Mouse (Mus musculus) B cell, adult 2 months (primary cell): Measurements from ENCODE around the gene Mtss1l.

ENCODE experiments used
- DNase-seq, 2 experiments: peaks; one replicate each; pipeline ENCODE4 v3.0.0; 2022

The Mtss1l gene

GRCm38 (mm10) chr8:110708429-110708828, 12.8 kb upstream of the Mtss1l start:
- no peak for DNase-seq

- DNase-seq, result no peak
Measured at GRCm38 (mm10) chr8:110710593-110710992, 10.7 kb upstream of the Mtss1l start.

DNA sequence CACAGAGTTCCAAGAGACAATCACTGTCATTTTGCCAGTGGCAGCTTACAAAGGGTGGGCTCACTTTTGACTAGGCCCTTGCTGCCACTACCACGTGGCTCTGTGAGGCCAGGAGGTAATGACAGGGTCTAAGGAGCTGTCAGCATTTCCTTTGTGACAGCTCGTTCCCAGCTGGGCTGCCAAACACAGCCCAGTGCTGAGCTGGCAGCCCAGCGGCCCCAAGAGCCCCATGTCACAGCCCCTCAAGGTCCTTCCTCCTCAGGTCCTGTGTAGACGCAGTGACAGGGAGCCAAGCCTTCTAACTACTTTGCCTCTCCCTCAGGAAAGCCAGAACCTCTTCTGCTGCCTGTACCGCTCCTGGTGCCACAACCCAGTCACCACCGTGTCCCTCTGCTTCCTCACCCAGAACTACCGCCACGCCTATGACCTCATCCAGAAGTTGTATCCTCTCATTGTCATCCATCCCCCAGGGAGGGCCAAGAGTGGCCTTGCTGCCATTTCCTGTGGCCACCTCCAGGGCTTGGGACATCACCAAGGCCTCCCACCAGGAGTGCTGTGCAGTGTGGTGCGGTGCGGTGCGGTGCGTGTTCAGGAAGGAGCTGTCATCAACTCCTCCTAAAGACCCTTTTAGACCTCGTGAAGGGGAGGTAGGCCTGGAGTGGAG, 9.9 kb upstream of the Mtss1l start:
- DNase-seq, result no peak

- no peak for DNase-seq
Measured at GRCm38 (mm10) chr8:110713073-110713472, 8.2 kb upstream of the Mtss1l start.

DNA sequence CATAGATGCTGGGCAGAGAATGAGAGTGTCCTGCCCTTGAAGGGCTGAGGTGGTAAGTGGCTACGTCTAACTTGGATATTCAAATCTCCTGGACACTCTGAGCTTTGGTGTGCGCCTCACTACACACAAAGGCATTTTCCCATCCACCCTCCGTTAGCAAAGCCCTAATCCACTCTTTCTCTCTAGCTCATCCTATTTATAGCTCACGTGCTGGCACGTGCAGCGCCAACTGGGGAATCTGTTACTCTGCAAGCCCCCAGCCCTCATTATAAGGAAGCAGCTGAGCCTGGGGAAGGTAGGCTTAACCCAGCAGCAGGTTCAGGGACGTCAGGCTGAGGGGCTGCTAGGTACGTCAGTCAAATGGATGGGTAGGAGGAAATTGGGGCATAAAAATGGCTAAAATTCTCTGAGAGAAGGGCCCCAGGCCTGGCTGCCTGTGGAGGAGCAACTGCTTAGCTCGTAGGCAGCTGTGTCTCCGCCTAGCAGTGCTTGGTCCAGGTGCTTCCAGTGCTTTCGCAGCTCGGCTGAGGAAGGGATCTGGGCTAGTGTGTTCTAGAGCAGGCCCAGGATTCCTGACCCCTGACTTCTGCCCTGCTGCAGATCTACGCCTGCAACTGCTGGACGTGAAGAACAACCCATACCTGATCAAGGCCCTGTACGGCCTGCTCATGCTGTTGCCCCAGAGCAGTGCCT, 6.3 kb upstream of the Mtss1l start:
- no peak for DNase-seq

DNA sequence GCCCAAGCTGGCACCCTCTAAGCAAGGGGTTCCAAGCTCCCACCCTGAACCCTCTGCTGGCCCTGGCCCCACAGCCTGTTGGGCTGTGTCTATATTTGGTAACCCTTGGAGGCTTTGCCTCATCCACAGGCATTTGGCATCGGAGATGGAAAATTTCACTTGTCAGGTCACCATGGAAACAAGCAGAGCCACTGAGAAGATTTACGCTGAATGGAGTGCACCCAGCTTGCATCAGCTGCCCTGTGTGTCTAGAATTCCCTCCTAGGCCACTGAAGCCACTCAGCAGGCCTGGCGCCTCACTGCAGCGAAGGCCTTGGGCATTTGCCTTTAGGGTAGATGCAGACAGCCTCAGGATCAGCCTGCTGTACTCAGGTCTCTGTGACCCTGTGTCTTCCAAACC, 5.2 kb upstream of the Mtss1l start:
- DNase-seq, result no peak

GRCm38 (mm10) chr8:110717131-110717530, 4.1 kb upstream of the Mtss1l start:
- DNase-seq, result no peak

- no peak for DNase-seq
Measured at GRCm38 (mm10) chr8:110718209-110718968, 2.9 kb upstream of the Mtss1l start.

GRCm38 (mm10) chr8:110718969-110719670, 2.2 kb upstream of the Mtss1l start:
- no peak for DNase-seq

GRCm38 (mm10) chr8:110719898-110720653, 1.2 kb upstream of the Mtss1l start:
- no peak for DNase-seq

GRCm38 (mm10) chr8:110721606-110722413, 534 bp downstream of the Mtss1l start:
- DNase-seq, result peak in 1 of 2 experiments; percentile 13

DNA sequence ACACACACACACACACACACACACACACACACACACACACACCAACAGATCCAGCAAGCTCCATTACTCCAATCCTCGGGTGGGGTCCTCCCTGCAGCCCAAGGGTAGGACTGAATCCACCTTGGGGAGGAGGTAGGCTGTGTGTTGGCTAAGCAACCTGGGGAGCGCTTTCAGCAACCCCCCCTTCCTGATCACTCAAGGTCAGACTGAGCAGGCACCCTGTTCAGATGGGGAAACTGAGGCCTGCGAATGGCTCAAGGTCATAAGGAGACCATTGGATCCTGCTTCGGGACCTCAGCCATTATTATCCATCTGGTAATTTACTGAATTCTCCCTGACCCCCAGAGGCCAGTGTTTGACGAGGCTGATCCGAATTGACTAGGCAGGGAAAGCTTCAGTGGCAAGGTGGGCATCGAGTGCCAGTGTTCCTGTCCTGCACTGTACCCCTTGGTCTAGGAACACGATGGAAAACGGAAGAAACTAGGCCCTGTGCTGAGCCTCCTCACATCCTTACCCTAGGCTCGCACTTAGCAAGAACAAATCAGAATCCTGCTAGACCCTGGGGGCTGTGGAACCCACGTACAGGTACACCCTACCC, 1.2 kb downstream of the Mtss1l start:
- no peak for DNase-seq

DNA sequence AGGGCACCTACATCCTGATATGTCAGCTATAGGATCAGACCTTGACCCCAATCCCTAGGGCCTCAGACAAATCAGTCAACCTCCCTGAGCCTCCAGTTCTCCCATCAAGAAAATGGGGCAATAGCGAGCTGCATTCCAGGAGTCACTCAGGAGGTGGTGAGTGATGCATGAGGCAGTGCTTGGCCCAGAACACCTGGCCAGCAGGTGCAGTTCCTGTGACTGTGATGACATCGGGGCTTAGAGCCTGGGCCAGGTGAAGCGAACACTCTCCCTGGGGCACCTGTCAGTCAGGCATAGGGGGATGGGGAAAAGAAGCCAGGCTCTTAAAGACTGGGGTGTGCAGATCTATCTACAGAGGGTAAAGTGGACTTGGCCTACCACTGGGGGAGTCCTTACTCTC, 3.2 kb downstream of the Mtss1l start:
- DNase-seq, result no peak

DNA sequence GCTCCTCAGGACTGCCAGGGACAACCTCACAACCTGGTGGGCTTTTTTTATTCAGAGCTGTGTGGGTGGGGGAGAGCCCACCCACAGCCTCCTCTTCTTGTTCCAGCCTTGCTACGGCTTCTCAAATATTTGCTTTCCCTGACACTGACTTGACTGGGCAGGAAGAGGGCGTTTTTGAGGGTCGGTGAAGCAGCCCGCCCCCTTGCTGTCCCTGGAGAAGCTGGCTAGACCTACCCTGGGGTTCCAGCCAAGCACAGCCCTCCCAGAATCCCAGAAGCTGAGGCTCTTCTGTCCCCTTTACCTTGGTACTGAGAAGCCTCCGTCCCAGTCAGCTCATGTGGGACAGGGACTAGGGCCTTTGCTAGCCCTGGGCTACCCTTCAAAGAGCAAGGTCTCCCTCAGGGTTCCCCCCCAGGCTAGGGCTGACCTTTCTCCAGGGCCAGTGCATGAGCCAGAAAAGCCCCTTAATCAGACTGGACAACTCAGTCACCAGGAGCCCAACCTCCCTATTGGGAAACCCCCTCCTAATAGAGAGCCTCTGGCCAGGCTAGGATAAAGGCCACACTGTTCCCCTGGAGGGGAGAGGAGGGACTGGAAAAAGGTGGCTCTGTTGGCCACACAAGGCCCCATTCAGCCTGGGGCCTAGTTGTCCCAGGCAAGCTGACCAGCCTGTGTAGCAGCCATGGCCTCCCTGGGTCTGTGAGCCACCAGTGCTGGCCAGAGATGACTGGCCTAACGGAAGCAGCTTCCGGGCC, 4.0 kb downstream of the Mtss1l start:
- no peak for DNase-seq

DNA sequence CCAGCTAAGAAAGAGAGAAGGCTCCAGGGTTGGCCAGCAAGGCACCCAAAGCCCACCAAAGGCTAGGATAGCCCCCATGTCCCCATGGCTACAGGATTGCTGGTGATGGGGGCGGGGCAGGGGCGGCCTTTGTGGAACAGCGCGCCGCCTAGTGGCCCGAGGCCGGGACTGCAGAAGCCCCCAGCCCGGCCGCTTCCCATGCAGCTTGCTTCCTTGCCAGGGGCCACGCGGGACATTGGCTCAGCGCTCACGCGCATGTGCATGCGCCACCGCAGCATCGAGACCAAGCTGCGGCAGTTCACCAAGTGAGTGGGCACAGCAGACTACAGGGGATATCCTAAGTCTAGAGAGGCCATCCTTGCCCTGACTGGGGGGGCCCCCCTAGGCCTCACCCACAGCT, 5.6 kb downstream of the Mtss1l start:
- DNase-seq, result peak; percentile 52 to 58

DNA sequence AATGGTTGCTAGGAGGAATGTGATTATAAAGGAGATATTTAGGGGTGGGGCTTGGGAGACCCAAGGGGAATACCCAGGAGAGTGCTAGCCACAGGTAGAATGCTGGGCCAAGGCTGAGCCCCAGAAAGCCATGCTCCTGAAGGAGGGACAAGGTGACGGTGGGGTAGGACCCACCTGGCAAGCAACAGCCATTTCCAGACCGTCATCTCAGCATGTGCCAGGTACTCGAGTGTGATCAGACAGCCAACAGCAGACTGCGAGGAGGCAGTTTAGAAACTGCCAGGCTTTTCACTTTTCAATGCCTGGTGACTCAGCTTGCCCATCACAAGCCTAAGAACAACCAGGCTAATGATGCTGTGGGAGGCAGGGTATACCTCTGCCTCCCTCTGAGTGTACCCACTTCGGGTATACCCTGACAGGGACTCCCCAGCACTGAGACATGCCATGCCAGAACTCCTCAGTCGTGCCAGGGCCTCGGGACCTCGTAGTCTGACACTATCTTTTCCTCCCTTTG, 10.1 kb downstream of the Mtss1l start:
- no peak for DNase-seq

- no peak for DNase-seq
Measured at GRCm38 (mm10) chr8:110733036-110733435, 11.8 kb downstream of the Mtss1l start.

GRCm38 (mm10) chr8:110738591-110739195, 17.4 kb downstream of the Mtss1l start:
- DNase-seq, result no peak

DNA sequence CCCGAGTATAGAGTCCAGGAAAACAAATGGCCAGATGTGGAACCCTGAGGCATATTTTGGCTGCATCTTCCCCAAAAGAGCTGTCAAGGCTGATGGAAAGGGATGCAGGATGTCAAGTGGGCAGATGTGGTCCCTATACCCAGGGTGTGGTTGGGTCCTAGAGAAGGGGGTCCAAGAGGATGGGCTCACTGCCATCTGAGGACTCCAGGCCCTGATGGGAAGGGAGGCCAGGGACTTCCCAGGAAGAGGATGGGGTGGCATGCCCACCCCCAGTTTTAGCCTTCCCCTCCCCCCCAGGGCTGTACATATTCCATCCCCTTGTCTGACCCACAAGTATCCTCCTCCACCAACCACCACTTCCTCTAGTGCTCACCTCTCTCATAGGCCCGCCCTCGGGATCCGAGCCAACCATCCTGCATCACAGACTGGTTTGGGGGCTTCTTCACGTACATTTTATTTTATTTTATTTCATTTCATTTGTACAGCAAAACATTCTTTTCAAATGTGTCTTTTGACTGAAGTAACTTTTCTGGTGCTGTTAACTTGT, 19.4 kb downstream of the Mtss1l start:
- no peak for DNase-seq
